Mouse (Mus musculus) limb, embryonic 12.5 days (tissue): ENCODE data around the gene Tmem88b. TPM values are rescaled to one million over a fixed set of nuclear protein-coding genes. Genes with fewer than 3 reads are reported as not detected.

Source experiments
- ATAC-seq: fragments of 200-750 bp; cut with Nextera tagmentation; 2 replicates; pipeline ENCODE4 v1.8.0; 2017; ENCODE audit warnings: low read depth, moderate TSS enrichment; ENCODE audit not compliant: insufficient number of reproducible peaks, insufficient read depth, low FRiP score, low TSS enrichment
- H3K27ac ChIP-seq: fragments of 300-500 bp; sonication (generic); 2 replicates; pipeline ENCODE4 v1.5.1; 2016; ENCODE audit warnings: mild to moderate bottlenecking, moderate library complexity
- H3K27me3 ChIP-seq: fragments of 300-500 bp; sonication (generic); 2 replicates; pipeline ENCODE4 v1.6.1; 2016; ENCODE audit warnings: mild to moderate bottlenecking, moderate library complexity
- H3K36me3 ChIP-seq: fragments of 300-500 bp; sonication (generic); 2 replicates; pipeline ENCODE4 v1.6.1; 2016; ENCODE audit warnings: mild to moderate bottlenecking, moderate library complexity
- H3K4me1 ChIP-seq: fragments of 300-500 bp; sonication (generic); replicated peaks from 2 replicates; pipeline ENCODE4 v1.6.1; 2016
- H3K4me2 ChIP-seq: fragments of 300-500 bp; sonication (generic); 2 replicates; pipeline ENCODE4 v1.6.1; 2016; ENCODE audit warnings: mild to moderate bottlenecking, moderate library complexity
- H3K4me3 ChIP-seq: fragments of 300-500 bp; sonication (generic); replicated peaks from 2 replicates; pipeline ENCODE4 v1.5.1; 2016; ENCODE audit warnings: mild to moderate bottlenecking
- H3K9ac ChIP-seq: fragments of 300-500 bp; sonication (generic); replicated peaks from 2 replicates; pipeline ENCODE4 v1.6.1; 2016; ENCODE audit warnings: mild to moderate bottlenecking, moderate library complexity
- H3K9me3 ChIP-seq: fragments of 300-500 bp; sonication (generic); 2 replicates; pipeline ENCODE4 v1.6.1; 2016; ENCODE audit warnings: mild to moderate bottlenecking, moderate library complexity
- WGBS: fragments of 180-500 bp; shearing (Covaris S2); methylation state at CpG from one replicate; pipeline ENCODE4 v1.1.7; 2016; 5-methylcytosine and 5-hydroxymethylcytosine counted together
- microRNA-seq: library from miRNA; unstranded; fragments of <30 nt; microRNA quantifications from one replicate; pipeline ENCODE4, GENCODE M21; 2017
- polyA plus RNA-seq: library from polyadenylated mRNA; unstranded; fragments of >200 nt; fragmentation: Nextera tagmentation; extraction: Ambion mirVana; gene quantifications from 2 replicates; pipeline ENCODE4 v1.2.1, GENCODE M21; 2016

The Tmem88b gene
- polyA plus RNA-seq, 1 experiment from 2014 or later: 0.50 TPM

DNA sequence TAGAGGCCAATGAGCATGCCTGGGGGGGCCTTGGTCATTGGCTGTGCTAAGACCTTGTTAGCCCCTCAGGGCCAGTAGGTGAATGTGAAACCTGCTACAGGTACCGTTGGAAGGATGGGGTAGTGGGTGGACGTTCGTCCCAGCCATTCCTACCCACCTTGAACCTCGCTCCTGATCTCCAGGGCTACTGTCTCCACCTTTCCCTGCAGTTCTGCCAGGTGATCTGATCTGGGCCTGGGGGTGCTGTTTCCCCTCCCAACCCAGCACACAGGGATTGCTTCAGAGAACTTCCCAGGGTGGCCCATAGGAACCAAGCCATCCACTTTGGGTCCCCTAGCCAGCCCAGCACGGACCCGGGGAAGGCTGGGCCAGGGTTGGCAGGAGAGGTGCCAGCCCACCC is 46.5 kb downstream of the Tmem88b start:
- H3K27me3 ChIP-seq: no peaks in the 10 kb centered on the region
- H3K36me3 ChIP-seq: peaks cover 75% of the 10 kb centered on the region

DNA sequence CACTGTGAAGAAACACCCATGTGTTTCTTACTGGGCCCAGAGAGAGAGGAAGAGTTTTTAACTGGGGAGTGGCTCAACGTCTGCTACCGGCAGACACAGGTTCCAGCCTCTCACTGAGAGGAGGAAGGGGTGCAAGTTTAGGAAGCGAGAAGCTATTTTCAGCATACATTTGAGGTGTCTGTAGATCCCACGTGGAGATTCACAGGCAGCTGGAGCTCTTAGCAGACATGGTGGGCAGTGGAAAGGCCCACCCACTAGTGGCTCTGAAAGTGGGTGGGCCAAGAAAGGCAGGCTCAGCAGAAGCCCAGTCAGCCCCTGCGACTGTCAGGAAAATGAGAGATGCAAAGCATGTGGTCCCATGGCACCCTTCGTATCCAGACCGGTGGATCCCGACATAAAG is 47.4 kb downstream of the Tmem88b start:
- H3K4me1 ChIP-seq: peaks cover 21% of the 10 kb centered on the region
- no peak overlapping the region for H3K4me2 ChIP-seq
- peaks cover 69% of the 10 kb centered on the region for H3K36me3 ChIP-seq
- 67% methylated on average over 8 of the region's 8 CpGs for WGBS
- ATAC-seq: no peak
- H3K27me3 ChIP-seq: no peaks in the 10 kb centered on the region
- no peak overlapping the region for H3K4me3 ChIP-seq
- H3K9ac ChIP-seq: no peak overlapping the region
- H3K27ac ChIP-seq: peak overlapping the region; percentile 7; the same call in 1 of the 2 replicates
- H3K9me3 ChIP-seq: no peaks in the 10 kb centered on the region

More for the DNA sequence above, 46.5 kb downstream of the Tmem88b start:
- ATAC-seq: no peak
- WGBS: 78% methylated on average over 6 of the region's 6 CpGs
- no peak overlapping the region for H3K9ac ChIP-seq
- no peak overlapping the region for H3K27ac ChIP-seq
- H3K9me3 ChIP-seq: no peaks in the 10 kb centered on the region
- no peak overlapping the region for H3K4me3 ChIP-seq
- H3K4me2 ChIP-seq: no peak overlapping the region
- H3K4me1 ChIP-seq: peaks cover 12% of the 10 kb centered on the region

DNA sequence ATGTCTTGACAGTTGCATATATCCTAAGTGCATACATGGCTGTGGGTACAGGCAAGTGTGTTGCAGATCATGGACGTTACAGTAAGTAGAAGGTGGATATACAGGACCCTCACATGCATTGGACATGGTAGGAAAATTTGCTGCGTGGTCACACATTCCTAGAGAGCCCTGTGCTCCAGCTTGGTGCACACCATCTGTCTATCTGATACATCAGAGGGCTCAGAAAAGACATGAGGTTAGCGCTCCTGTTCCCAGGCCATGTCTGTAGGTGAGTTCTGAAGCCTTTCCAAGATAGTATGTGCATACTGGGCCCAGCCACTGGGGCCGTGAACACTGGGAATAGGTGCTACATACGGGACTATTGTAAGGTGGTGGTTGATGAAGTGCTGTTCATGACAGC is 49.3 kb downstream of the Tmem88b start:
- ATAC-seq: no peak
- Histone ChIP-seq H3K9ac (no peak overlapping the region), H3K9me3 (no peaks in the 10 kb centered on the region), H3K4me3 (peak overlapping the region; percentile 85; the same call in 1 of the 2 replicates), H3K27ac (no peak overlapping the region), H3K27me3 (no peaks in the 10 kb centered on the region), H3K4me1 (peaks cover 22% of the 10 kb centered on the region), H3K36me3 (peaks cover 69% of the 10 kb centered on the region), H3K4me2 (no peak overlapping the region; the same call in 1 of the 2 replicates)
- 93% methylated on average over 5 of the region's 5 CpGs for WGBS

DNA sequence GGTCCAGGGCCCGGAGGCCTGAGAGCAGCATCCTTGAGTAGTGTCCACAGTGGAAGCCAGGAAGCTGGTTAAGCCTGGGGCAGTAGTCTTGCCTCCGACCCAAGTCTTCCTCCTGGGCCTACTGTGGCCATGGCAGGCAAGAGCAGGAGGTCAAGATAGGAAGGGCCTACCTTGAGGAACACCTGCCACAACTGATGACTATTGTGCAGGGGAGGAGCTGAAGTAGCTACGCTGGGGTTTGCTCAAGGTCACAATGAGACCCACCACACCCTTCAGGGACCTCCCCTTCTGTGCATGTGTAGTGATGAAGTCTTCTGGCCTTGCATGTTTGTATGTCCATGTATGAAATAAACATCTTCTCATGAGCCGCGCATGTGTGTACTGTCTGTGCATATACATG is 49.9 kb downstream of the Tmem88b start:
- Histone ChIP-seq H3K27ac (peak overlapping the region; percentile 89), H3K4me3 (peak overlapping the region; percentile 85), H3K36me3 (peaks cover 69% of the 10 kb centered on the region), H3K27me3 (no peaks in the 10 kb centered on the region), H3K9ac (peak overlapping the region; percentile 77), H3K4me2 (peak overlapping the region; percentile 93), H3K4me1 (peaks cover 22% of the 10 kb centered on the region), H3K9me3 (no peaks in the 10 kb centered on the region)
- 69% methylated on average over 5 of the region's 5 CpGs for WGBS
- ATAC-seq: no peak

DNA sequence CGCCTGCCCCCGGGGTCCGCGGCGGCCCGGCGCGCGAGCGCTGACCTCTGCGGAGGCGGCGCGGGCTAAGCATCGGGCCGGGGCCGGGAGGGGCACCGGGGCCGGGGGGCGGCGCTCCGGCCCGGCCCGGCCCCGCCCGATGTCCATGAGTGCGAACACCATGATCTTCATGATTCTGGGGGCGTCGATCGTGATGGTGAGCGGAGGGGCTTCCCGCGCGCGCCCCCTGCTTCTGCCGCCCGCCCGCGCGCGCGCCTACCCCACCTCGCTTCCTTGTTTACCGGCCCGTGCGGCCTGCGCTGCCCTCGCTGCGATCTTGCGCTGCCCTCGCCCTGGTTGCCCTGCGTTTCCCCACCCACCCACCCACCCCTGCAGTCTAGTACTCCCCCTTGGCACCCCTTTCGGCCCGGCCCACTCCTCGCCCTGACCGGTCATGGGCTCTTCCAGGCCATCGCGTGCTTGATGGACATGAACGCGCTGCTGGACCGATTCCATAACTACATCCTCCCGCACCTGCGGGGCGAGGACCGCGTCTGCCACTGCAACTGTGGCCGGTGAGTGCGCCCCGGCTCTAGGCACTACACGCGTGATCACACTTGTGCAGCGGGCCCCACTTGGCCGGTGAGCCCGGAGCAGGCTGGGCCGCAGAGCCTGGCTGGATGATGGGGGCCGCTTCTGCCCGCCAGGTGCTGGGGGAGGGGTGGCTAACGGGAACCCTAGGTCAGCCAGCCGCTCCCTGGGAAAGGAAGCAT is 50.5 kb downstream of the Tmem88b start:
- Histone ChIP-seq H3K27me3 (no peaks in the 10 kb centered on the region), H3K9ac (peak overlapping the region; percentile 77), H3K36me3 (peaks cover 67% of the 10 kb centered on the region), H3K4me2 (peak overlapping the region; percentile 93), H3K27ac (peak overlapping the region; percentile 89), H3K4me3 (peak overlapping the region; percentile 85), H3K9me3 (no peaks in the 10 kb centered on the region), H3K4me1 (peaks cover 22% of the 10 kb centered on the region)
- WGBS: under 1% methylated on average over 55 of the region's 79 CpGs
- peak; percentile 34 for ATAC-seq

DNA sequence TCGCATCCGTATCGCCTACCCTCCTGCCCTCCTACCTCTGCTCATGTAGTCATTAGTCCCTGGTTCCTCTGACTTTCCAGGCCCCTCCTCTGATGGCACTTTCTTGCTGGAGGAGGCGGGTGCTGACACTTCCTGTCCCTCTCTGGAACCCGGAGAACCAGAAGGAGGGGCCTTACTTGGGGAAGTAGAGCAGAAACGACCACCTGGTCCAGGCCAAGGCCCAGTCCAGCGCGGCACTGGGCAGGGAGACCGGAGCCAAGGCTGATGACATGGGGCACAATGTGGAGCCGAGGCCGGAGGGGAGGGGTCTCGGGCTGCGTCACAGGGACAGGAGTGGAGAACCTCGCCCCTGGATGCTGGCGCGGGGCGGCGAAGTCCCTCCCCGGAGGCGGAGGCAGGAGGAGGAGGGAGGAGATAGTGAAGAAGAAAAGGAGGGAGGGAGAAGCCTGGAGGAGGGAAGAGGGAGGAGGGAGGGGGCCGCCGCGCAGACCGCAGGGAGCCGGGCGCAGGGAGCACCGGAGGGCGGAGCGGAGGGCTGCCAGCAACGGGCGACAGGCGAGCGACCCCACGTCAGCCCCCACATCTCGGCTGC is 51.2 kb downstream of the Tmem88b start, which contains the start of gene Tmem240:
TSS of gene Tmem240 (plus strand) at position 451 of the 592 bp plus-strand sequence.
- WGBS: under 1% methylated on average over 27 of the region's 35 CpGs
- Histone ChIP-seq H3K9me3 (no peaks in the 10 kb centered on the region), H3K27me3 (no peaks in the 10 kb centered on the region), H3K36me3 (peaks cover 67% of the 10 kb centered on the region), H3K9ac (peak within 1 kb of the TSS; percentile 77), H3K4me3 (peak within 1 kb of the TSS; percentile 85), H3K27ac (peak within 1 kb of the TSS; percentile 89), H3K4me2 (peak within 1 kb of the TSS; percentile 93), H3K4me1 (peaks cover 22% of the 10 kb centered on the region)
- peak; percentile 85 for ATAC-seq

DNA sequence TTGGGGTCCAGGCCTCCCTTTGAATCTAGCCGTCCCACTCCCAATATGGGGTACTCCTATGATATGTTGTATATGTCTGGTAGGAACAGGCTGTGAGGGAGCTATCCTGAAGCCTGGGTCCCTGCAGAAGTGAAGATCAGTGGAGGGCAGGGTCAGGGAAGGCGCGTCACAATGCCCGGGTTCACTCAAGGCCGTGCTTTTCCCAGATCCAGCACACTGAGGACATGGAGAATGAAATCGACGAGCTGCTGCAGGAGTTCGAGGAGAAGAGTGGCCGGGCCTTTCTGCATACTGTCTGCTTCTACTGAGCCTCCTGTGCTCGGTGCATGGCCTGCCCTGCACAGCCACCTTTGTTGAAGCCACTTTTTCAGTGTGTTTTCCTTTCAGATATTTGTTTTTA is 52.4 kb downstream of the Tmem88b start:
- no peak overlapping the region for H3K4me3 ChIP-seq
- peaks cover 22% of the 10 kb centered on the region for H3K4me1 ChIP-seq
- H3K36me3 ChIP-seq: peaks cover 66% of the 10 kb centered on the region
- no peaks in the 10 kb centered on the region for H3K27me3 ChIP-seq
- H3K4me2 ChIP-seq: no peak overlapping the region
- H3K9me3 ChIP-seq: no peaks in the 10 kb centered on the region
- WGBS: 91% methylated on average over 10 of the region's 10 CpGs
- no peak for ATAC-seq
- H3K27ac ChIP-seq: 0 out of 2 replicates have a peak overlapping the region, but pooled peaks have one; percentile 17
- no peak overlapping the region for H3K9ac ChIP-seq

Small RNA genes lying within 50 kb of the gene (microRNA-seq; reads per million reads assigned to microRNA genes)
- gene Gm27743: not detected

Other genes with a start within 250 kb of the Tmem88b start
- 95.3 and 95.4 TPM in 2 replicates for gene Nadk, start 223.5 kb downstream of the Tmem88b start, polyA plus RNA-seq
- gene Slc35e2, start 184.5 kb downstream of the Tmem88b start, polyA plus RNA-seq: 10.9 and 11.6 TPM in 2 replicates
- 78.4 and 82.4 TPM in 2 replicates for gene Cdk11b, start 161.0 kb downstream of the Tmem88b start, polyA plus RNA-seq
- gene Gm10563, start 140.5 kb downstream of the Tmem88b start, polyA plus RNA-seq: not detected in 2 replicates
- 16.0 and 16.3 TPM in 2 replicates for gene Mmp23, start 132.5 kb downstream of the Tmem88b start, polyA plus RNA-seq
- 36.5 and 37.2 TPM in 2 replicates for gene Mib2, start 116.7 kb downstream of the Tmem88b start, polyA plus RNA-seq
- 9.3 and 11.2 TPM in 2 replicates for gene Fndc10, start 91.5 kb downstream of the Tmem88b start, polyA plus RNA-seq
- gene Ssu72, start 81.1 kb downstream of the Tmem88b start, polyA plus RNA-seq: 143 and 145 TPM in 2 replicates
- 1.4 and 1.6 TPM in 2 replicates for gene Tmem240, start 51.1 kb downstream of the Tmem88b start, polyA plus RNA-seq
- 104 and 108 TPM in 2 replicates for gene Atad3a, start 24.8 kb downstream of the Tmem88b start, polyA plus RNA-seq
- gene Vwa1, start 11.2 kb downstream of the Tmem88b start, polyA plus RNA-seq: 8.3 and 8.8 TPM in 2 replicates
- 0.18 TPM in 1 of 2 replicates, not detected in the other for gene Ankrd65, start 4.6 kb upstream of the Tmem88b start, polyA plus RNA-seq
- 217 and 228 TPM in 2 replicates for gene Mrpl20, start 17.0 kb upstream of the Tmem88b start, polyA plus RNA-seq
- 241 and 256 TPM in 2 replicates for gene Ccnl2, start 26.6 kb upstream of the Tmem88b start, polyA plus RNA-seq
- 146 and 151 TPM in 2 replicates for gene Aurkaip1, start 45.4 kb upstream of the Tmem88b start, polyA plus RNA-seq
- gene Mxra8, start 53.8 kb upstream of the Tmem88b start, polyA plus RNA-seq: 44.9 and 62.1 TPM in 2 replicates
- 5.5 and 14.7 TPM in 2 replicates for gene Dvl1, start 61.5 kb upstream of the Tmem88b start, polyA plus RNA-seq
- 0.39 and 0.74 TPM in 2 replicates for gene Tas1r3, start 77.5 kb upstream of the Tmem88b start, polyA plus RNA-seq
- gene Cptp, start 83.6 kb upstream of the Tmem88b start, polyA plus RNA-seq: 13.6 and 14.2 TPM in 2 replicates
- 82.0 and 82.9 TPM in 2 replicates for gene Ints11, start 83.7 kb upstream of the Tmem88b start, polyA plus RNA-seq
- gene Pusl1, start 105.9 kb upstream of the Tmem88b start, polyA plus RNA-seq: 45.4 and 48.5 TPM in 2 replicates
- gene Acap3, start 105.9 kb upstream of the Tmem88b start, polyA plus RNA-seq: 18.4 and 25.5 TPM in 2 replicates
- gene Ube2j2, start 158.0 kb upstream of the Tmem88b start, polyA plus RNA-seq: 165 and 169 TPM in 2 replicates
- 27.1 and 31.6 TPM in 2 replicates for gene C1qtnf12, start 176.4 kb upstream of the Tmem88b start, polyA plus RNA-seq
- gene B3galt6, start 206.8 kb upstream of the Tmem88b start, polyA plus RNA-seq: 16.1 and 16.8 TPM in 2 replicates
- 131 and 139 TPM in 2 replicates for gene Sdf4, start 207.0 kb upstream of the Tmem88b start, polyA plus RNA-seq
- 0.84 and 0.92 TPM in 2 replicates for gene Tnfrsf4, start 228.0 kb upstream of the Tmem88b start, polyA plus RNA-seq
- 1.8 and 1.9 TPM in 2 replicates for gene Tnfrsf18, start 240.3 kb upstream of the Tmem88b start, polyA plus RNA-seq